Mouse (Mus musculus) retina, adult 2 months (tissue): ENCODE data around the gene Eif4a3.
A peak's percentile ranks its signal among the peaks of the same experiment; 100 is the strongest.
"Not testable (repeated sequence)": the region's sequence is repeated elsewhere in the genome, so short reads cannot be mapped to it uniquely, and the experiment has no call there.

Source experiments
- DNase-seq: peaks from one replicate; pipeline ENCODE4 v3.0.0-alpha.2; 2012; ENCODE audit warnings: low read depth, low spot score

The Eif4a3 gene

GRCm38 (mm10) chr11:119298917-119299316, 972 bp downstream of the Eif4a3 start:
- no peak for DNase-seq

- DNase-seq, result no peak
These were observed 1.9 kb downstream of the Eif4a3 start for GRCm38 (mm10) chr11:119297996-119298395.

- not testable (repeated sequence) for DNase-seq
These were observed 7.0 kb downstream of the Eif4a3 start for GRCm38 (mm10) chr11:119292861-119293260.

DNA sequence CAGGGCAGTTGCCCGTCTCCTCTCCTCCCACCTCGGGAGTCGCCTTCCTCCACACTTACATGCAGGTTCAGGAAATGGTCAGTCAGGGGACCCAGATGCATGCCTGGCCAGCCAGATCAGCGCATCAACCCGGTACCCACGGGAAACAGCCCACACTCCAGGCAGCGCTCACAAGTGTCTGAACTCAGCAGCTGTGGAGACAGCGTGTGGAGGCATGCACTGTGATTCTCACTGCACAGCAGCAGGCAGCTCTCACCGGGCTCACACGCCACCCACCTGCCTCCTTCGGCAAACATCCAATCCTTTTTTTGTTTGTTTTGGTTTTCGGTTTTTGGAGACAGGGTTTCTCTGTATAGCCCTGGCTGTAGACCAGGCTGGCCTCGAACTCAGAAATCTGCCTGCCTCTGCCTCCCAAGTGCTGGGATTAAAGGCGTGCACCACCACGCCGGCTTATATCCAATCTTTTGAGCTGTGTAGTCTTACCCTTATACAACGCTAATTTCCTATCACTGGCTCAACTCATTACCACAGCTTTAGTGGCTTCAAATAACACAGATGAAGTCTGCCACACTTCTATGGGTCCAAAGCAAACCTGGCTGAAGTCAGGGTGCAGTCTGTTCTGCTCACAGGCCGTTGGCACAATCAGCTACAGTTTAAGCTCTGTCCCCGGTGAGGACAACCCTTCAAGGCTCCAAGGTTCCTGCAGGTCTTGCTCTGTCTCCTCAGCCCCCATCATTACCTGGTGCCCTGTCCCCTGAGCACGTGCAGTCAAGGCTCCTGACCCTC, 12.5 kb downstream of the Eif4a3 start:
- no peak for DNase-seq

DNA sequence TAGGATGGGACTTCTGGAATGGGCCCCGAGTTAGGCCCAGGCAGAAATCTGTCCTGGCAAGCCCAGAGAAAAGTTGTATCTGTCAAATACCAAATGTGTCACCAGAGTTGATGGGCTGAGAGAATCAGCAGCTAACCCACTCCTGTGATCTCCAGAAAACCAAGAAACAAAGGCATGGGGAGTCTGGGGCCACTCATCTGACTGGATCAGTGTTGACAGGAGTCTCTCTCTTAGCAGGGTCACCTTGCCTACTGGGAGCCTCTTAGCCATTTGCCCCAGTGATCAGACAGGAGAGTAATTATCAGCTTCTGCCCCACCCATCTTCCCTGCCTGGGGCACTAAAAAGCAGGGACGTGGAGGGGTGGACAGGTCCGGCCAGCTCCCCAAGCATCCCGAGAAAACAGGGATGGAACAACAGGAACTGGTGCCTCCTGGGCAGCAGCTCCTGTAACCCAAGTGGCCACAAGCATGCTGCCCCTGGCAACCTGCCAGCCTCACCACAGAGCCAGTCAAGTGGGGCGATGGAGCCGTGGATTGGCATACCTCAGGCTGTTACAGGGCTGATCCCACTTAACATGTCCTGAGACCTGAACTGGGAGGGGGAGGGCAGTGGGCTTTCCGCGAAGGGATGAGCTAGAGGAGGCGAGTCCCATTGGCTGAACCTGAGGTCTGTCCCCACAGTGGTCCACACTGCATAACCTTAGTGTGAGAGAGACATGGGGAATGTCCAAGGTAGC, 13.9 kb downstream of the Eif4a3 start:
- no peak for DNase-seq

- no peak for DNase-seq
These were observed 18.9 kb downstream of the Eif4a3 start for GRCm38 (mm10) chr11:119281030-119281429.

DNA sequence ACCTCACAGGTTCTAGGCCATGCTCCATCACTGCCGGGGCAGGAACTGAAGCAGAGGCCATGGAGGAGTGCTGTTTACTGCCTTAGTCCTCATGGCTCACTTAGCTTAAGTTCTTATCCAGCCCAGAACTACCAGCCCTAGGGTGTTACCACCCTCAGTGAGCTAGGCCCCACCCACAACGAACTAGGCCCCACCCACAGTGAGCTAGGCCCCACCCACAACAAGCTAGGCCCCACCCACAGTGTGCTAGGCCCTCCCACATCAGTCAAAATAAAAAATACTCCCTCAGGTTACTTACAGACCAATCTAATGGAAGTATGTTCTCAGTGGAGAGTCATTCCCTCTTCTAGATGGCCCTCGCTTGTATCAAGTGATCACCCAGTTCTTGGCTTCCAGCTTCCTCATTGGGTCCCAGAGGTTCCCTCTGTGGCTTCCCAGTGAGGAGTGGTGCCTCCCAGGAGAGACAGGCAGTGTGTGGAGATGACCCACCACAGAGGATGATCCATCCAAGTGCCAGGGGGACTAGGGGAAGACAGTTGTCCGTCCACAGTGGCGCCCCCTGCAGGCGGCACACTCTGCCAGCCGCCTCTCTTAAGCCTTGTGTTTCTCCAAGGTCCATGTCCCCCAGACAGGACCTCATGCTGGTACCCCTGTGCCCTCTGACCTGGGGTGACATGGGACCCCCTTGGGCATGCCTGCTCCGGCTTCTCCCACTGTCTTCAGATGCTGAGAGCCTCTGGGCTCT, 26.5 kb downstream of the Eif4a3 start:
- no peak for DNase-seq

DNA sequence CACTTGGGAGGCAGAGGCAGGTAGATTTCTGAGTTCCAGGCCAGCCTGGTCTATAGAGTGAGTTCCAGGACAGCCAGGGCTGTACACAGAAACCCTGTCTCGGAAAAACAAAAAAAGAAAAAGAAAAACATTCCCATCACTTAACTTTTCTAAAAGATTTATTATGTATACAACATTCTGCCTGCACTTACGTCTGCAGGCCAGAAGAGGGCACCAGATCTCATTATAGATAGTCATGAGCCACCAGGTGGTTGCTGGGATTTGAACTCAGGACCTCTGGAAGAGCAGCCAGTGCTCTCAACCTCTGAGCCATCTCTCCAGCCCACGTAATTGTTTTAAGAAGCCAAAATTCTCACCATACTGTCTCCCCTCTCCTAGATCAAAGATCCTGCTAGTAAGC, 27.4 kb downstream of the Eif4a3 start:
- DNase-seq, result not testable (repeated sequence)

DNA sequence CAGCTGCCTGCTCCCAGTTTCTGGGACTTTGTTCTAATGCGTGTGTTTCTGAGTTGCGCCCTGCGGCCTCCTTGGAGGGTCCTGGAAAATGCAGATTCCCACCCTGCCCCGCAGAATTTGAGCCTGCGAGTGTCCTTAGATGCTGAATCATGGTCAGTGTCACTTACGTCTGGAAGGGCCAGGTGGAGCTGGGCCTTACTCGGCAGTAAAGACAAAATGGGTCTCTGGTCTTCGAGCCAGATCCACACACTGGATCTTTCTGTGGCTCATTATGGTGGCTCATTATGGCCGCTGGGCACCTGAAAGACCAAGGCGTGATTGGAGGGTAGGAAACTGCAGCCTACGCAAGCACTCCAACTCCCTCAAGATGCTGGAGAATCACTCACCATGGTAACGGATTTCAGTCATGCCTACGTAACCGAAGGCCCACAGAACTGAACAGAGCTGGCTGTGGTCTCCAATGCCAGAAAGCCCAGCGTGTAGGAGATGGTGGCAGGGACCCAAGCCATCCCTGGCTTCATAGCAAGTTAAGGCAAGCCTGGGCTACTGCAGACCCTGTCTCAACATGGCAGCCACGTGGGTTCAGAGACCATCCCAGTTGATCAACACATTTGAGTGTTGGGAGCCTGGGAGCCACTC, 31.2 kb downstream of the Eif4a3 start:
- DNase-seq, result no peak

- DNase-seq, result peak; percentile 93
These were observed 31.9 kb downstream of the Eif4a3 start, which contains the start of gene Gaa for GRCm38 (mm10) chr11:119267768-119268556. TSS of gene Gaa (plus strand) at chr11:119267887.

- no peak for DNase-seq
These were observed 32.6 kb downstream of the Eif4a3 start for GRCm38 (mm10) chr11:119267241-119267674.

- DNase-seq, result no peak
These were observed 34.1 kb downstream of the Eif4a3 start for GRCm38 (mm10) chr11:119265811-119266210.

DNA sequence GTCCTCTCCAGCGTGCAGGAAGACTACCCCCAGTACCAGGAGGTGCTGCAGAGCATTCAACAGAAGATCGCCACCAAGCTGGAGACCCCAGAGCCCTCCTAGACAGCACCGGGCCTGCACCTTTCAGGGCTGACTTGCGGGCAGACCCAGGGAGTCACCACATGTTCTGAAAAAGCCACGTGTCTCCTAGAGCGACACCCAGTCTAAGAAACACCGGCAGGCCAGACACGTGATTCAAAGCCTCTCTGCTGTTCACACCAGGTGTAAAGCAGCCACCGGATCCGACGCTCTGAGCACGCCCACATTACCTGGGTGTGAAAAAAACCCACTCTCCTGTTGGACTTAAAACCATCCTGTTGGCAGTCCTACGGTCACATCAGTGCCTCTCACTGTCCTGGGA, 35.5 kb downstream of the Eif4a3 start:
- DNase-seq, result no peak

GRCm38 (mm10) chr11:119259977-119260376, 39.9 kb downstream of the Eif4a3 start:
- no peak for DNase-seq

- peak; percentile 46 for DNase-seq
These were observed 41.1 kb downstream of the Eif4a3 start for GRCm38 (mm10) chr11:119258572-119259322.

- DNase-seq, result no peak
These were observed 41.7 kb downstream of the Eif4a3 start for GRCm38 (mm10) chr11:119258216-119258571.

DNA sequence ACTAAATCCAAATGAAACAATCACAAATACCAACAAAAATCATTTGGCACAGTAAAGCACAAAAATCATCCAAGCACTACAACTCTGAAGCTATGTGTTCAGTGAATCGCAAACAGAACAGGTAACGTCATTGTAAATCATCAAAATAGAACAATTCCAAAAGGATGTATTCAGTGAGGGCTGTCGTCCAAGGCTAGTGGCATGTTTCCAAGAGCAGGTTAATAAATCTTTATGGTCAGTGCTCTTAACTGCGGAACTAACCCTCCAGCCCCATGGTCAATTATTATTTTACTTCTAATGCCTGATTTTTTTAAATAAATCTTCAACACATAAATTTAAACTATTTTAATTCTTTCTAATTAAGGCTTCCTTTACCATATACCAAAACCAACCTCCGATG, 43.3 kb downstream of the Eif4a3 start:
- DNase-seq, result not testable (repeated sequence)

- DNase-seq, result no peak
These were observed 46.9 kb downstream of the Eif4a3 start for GRCm38 (mm10) chr11:119252854-119253541.

DNA sequence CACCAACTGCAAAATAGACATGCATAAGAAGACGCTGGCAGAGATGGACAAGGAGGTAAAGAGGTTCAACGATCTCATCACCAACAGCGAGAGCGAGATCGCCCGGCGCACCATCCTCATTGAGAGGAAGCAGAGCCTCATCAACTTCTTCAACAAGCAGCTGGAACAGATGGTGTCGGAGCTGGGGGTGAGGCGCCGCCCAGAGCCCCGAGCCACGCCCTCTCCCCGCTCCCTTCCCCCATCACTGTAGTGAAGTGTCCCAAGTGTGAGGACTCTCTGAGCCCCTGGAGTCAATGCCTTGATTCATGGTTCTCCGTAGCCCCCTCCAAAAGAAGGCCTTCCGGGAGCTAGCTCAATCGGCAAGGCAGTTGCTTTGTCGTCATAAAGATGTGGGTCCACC, 48.9 kb downstream of the Eif4a3 start:
- DNase-seq, result no peak

DNA sequence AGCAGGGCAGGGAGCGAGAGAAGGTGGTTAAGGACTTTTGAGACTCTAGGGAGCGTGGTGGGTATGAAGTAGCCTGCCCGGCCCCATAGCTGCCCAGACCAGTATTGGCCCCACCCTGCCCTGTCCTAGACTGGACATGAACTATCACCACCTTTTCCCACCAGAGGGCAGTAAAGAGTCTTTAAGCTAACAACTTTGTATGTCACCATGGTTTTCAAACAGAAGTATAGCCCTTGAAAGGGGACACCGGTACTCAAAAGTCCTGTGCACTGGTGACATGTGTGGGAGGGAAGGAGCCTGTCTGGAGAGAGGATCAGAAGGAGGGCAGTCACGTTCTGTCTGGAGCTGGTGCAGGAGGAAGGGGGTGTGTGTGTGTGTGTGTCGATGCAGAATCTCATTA, 50.9 kb downstream of the Eif4a3 start:
- peak; percentile 56 for DNase-seq
